Mouse (Mus musculus): ENCODE measurements at regions not wholly inside any gene's neighbourhood (a gene's known extent, or its start where the extent isn't known, plus 50 kb on each side); places are given as distances from the start of the nearest gene placed in this dataset.
A peak's percentile ranks its signal among the peaks of the same experiment; 100 is the strongest.

DNA sequence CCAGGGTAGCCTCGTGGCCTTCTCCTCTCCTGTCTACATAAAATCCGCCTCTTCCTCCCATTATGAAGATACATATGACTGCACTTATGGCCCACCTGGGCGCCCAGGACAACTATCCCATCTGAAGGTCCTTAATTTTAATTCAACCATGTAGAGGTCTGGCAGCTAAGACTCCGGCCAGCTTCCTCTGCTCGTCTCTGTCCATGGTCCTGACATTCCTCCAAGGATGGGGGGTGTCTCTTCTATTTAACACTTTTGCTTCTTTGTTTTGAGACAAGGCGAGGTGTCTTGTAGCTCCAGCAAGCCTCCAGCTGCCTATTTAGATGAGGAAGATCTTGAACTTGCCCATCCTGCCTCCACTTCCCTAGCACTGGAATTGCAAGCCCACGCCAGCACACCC lies 83.0 kb upstream of the Unc5b start:
- no peak overlapping the region for H3K9ac ChIP-seq
- no peak overlapping the region for H3K27ac ChIP-seq
- no peaks in the 10 kb centered on the region for H3K9me3 ChIP-seq
- peaks cover 4% of the 10 kb centered on the region; the same call in 1 of the 2 replicates for H3K27me3 ChIP-seq (replicated peaks)
- WGBS, result 31% methylated on average over 7 of the region's 7 CpGs
- ATAC-seq (ENCODE audit: low FRiP score, low read depth), result no peak
- H3K36me3 ChIP-seq, result no peaks in the 10 kb centered on the region
- no peak overlapping the region for H3K4me2 ChIP-seq (replicated peaks)
- no peak overlapping the region for H3K4me3 ChIP-seq
- H3K4me1 ChIP-seq, result peaks cover 8% of the 10 kb centered on the region; the same call in 1 of the 2 replicates

DNA sequence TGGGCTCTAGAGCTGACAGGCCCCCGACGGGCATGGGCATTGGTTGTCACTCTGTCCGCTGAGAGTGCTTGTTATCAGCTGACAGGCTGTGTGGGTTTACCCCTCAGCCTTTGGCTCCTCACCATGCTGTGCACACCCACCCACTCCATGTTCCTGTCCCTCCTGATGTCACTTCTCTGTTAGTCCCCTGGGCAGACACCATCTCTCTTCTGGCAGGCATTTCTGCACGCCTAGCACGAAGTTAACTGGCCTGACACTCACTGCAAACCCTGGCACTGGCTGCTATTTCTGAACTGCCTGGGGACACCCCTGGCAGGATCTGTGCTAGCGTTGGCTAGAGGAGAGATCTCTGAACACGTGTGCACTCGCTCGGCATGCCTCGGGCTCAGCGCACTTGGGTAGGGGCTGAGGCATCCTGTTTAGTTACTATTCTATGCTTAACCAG lies 82.1 kb upstream of the Unc5b start:
- Histone ChIP-seq H3K27ac (no peak overlapping the region), H3K9me3 (no peaks in the 10 kb centered on the region), H3K4me3 (no peak overlapping the region), H3K27me3 (replicated peaks) (peaks cover 4% of the 10 kb centered on the region; the same call in 1 of the 2 replicates), H3K4me2 (replicated peaks) (no peak overlapping the region), H3K9ac (no peak overlapping the region), H3K4me1 (peaks cover 8% of the 10 kb centered on the region; the same call in 1 of the 2 replicates), H3K36me3 (no peaks in the 10 kb centered on the region)
- ATAC-seq (ENCODE audit: low FRiP score, low read depth), result no peak
- WGBS, result 89% methylated on average over 11 of the region's 11 CpGs

DNA sequence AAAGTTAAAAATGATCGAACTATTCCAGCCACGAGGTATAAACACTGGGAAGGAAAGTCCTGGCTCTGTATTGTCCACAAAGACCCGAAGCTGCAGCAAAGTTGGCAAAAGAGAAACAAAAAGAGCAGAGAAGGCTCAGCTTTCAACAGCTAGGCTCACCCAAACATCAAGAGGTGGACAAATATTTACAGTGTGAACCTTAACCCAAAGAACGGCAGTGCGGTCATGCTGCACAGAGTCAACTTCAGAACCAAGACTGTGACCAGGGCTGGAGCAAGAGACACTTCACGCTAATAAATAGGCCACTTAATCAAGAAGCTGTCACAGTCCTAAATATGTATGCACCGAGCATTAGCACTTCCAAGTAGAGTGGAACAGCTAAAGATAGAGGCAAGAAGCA lies 73.0 kb upstream of the Unc5b start:
- H3K27me3 ChIP-seq (replicated peaks), result no peaks in the 10 kb centered on the region
- H3K36me3 ChIP-seq, result no peaks in the 10 kb centered on the region
- H3K9ac ChIP-seq, result no peak overlapping the region
- no peaks in the 10 kb centered on the region for H3K4me1 ChIP-seq
- no peak overlapping the region for H3K27ac ChIP-seq
- WGBS, result 76% methylated on average over 7 of the region's 7 CpGs
- H3K9me3 ChIP-seq, result no peaks in the 10 kb centered on the region
- no peak for ATAC-seq (ENCODE audit: low FRiP score, low read depth)
- no peak overlapping the region for H3K4me3 ChIP-seq
- no peak overlapping the region for H3K4me2 ChIP-seq (replicated peaks)

DNA sequence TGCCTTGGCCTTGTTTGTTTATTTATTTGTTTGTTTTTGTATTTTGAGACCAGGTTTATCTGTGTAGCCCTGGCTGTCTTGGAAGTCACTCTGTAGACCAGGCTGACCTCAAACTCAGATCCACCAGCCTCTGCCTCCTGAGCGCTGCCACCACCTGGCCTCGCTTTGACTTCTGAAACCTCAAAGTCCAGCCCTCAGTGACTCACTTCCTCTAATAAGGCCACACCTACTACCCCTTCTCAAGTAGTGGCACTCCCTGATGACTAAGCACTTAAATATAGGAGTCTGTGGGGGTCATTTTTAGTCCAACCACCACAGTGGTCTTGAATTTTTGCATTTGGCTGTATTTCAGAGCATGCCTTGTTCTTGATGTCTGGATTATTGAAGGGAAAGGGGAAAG lies 69.6 kb upstream of the Unc5b start:
- Histone ChIP-seq H3K27ac (no peak overlapping the region), H3K36me3 (no peaks in the 10 kb centered on the region), H3K27me3 (replicated peaks) (no peaks in the 10 kb centered on the region), H3K4me3 (no peak overlapping the region), H3K9me3 (no peaks in the 10 kb centered on the region), H3K4me1 (no peaks in the 10 kb centered on the region), H3K4me2 (replicated peaks) (no peak overlapping the region), H3K9ac (no peak overlapping the region)
- WGBS, result 90% methylated on average over 2 of the region's 2 CpGs
- ATAC-seq (ENCODE audit: low FRiP score, low read depth), result no peak

DNA sequence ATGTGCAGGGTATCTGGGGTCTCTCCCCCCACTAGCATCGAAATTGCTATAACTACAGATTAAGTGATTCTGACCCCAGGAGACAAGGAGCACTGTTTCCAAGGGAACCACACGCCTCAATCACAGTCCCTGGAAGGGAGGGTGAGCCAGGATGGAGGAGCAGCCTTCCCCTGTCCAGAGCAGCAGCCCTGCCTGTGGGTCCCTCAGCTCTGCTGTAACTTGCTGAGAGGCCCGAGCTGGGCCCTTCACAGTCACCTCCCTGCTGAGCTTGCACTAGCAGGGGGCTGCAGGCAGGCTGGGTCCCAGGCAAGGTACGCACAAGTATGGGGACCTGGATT lies 62.4 kb upstream of the Unc5b start:
- H3K4me2 ChIP-seq (replicated peaks), result peak overlapping the region; percentile 28
- H3K4me3 ChIP-seq, result no peak overlapping the region
- no peak overlapping the region for H3K27ac ChIP-seq
- no peak overlapping the region for H3K9ac ChIP-seq
- peak; percentile 72 for ATAC-seq (ENCODE audit: low FRiP score, low read depth)
- H3K4me1 ChIP-seq, result peaks cover 12% of the 10 kb centered on the region
- 33% methylated on average over 4 of the region's 4 CpGs for WGBS
- H3K36me3 ChIP-seq, result no peaks in the 10 kb centered on the region
- H3K27me3 ChIP-seq (replicated peaks), result no peaks in the 10 kb centered on the region
- no peaks in the 10 kb centered on the region for H3K9me3 ChIP-seq

DNA sequence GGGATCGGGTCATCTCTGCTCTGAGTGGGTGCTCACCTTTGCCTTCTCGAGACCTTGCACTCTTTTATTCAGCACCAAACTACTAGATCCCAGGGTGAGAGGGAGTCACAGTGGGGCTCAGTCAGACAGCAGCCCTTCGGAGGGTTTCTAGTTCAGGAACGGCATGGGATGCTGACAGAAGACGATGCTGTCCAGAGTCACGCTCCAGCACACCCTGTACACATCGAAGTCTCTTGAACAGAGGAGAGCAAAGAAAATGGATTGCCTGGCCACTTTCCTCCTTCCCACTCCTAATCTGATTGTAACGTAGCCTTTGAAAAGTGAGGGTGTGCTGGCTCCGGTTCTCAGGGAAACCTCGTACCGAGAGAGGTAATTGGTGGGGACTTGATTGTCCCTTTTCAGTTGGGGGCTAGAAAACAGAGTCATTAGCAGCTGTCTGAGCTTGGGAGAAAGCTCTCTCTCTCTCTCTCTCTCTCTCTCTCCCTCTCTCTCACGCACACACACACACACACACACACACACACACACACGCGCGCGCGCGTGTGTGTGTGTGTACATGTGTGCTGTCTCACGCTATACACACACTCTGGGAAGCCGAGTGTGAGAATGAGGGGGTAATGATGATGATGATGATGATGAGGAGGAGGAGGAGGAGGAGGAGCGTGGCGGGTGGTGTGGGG lies 61.9 kb upstream of the Unc5b start:
- no peak overlapping the region for H3K9ac ChIP-seq
- WGBS, result 51% methylated on average over 21 of the region's 22 CpGs
- no peak overlapping the region for H3K4me3 ChIP-seq
- no peak overlapping the region for H3K27ac ChIP-seq
- peak overlapping the region; percentile 28 for H3K4me2 ChIP-seq (replicated peaks)
- ATAC-seq (ENCODE audit: low FRiP score, low read depth), result peak; percentile 34; the same call in 1 of the 2 replicates
- H3K4me1 ChIP-seq, result peaks cover 12% of the 10 kb centered on the region
- H3K27me3 ChIP-seq (replicated peaks), result no peaks in the 10 kb centered on the region
- H3K9me3 ChIP-seq, result no peaks in the 10 kb centered on the region
- H3K36me3 ChIP-seq, result no peaks in the 10 kb centered on the region

DNA sequence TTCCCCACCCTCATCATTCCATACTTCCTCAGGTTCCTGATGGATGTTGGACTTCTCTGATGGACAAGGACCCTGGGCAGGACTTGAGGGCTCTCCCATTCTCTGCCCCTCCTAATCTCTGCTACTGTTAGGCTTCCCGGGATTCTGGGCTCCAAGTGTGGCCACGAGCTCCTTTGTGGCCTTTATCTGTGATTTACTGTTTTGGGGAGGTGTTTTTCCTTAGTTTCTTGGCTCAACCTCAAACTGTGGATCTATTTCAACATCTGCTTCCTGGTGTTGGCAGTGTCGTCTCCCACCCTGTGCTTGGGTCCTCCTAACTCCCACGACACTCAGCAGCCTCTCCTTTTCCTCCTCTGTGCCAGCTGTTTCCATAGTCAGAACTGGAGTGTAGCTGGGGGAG lies 61.3 kb upstream of the Unc5b start:
- H3K4me2 ChIP-seq (replicated peaks), result no peak overlapping the region
- no peak for ATAC-seq (ENCODE audit: low FRiP score, low read depth)
- no peak overlapping the region for H3K4me3 ChIP-seq
- H3K9me3 ChIP-seq, result no peaks in the 10 kb centered on the region
- WGBS, result 48% methylated on average over 4 of the region's 4 CpGs
- no peak overlapping the region for H3K27ac ChIP-seq
- peaks cover 12% of the 10 kb centered on the region for H3K4me1 ChIP-seq
- no peaks in the 10 kb centered on the region for H3K27me3 ChIP-seq (replicated peaks)
- no peak overlapping the region for H3K9ac ChIP-seq
- H3K36me3 ChIP-seq, result no peaks in the 10 kb centered on the region

DNA sequence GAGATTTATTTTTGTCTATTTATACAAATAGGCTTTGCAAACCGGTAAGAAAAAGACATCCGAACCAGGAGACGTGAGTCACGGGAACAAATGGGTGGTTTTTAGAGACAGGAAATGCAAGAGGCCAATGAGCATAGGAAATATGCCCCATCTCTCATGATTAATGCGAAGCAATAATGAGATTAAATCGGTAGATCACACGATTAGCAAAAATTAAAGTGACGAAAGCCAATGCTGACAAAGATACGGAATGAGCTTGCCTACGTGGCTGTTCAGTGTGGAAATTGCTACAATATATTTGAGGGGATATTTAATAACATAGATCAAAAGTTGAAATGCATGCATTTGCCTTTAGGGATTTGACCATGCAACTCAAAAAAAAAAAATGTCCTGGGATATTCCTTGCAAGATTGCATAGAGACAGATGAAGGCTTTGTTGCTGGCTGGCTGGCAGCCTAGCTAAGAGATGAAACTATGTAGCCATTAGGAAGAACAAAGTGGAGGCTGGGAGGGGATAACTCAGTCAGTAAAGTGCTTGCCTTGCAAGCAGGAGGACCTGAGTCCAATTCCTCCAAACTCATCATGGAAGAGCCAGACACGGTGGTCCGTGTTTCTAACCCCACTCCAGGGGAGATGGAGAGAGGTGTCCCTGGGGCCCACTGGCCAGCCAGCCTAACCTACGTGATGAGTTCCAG lies 60.2 kb upstream of the Unc5b start:
- H3K4me3 ChIP-seq, result no peak overlapping the region

DNA sequence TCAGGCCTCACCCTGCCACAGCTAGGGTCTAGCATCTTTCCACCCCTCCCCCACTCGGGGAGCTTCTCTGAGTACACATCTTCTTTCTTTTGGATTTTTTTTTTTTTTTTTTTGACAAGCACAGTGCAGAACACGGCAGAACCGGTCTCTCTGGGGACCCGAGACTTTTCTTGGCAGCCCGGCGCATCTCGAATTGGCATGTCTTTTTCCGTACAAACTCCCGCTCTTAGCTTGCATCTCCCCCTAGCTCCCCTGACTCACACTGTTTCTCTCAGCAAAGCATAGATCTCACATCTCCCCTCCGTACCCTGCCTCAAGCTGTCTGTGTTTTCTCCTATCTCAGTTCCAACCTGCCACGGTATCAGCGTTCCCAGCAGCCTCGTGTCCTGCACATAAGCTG lies 58.4 kb upstream of the Unc5b start:
- Histone ChIP-seq H3K27ac (no peak overlapping the region), H3K27me3 (replicated peaks) (no peaks in the 10 kb centered on the region), H3K9me3 (no peaks in the 10 kb centered on the region), H3K4me1 (peaks cover 28% of the 10 kb centered on the region), H3K4me3 (no peak overlapping the region), H3K9ac (no peak overlapping the region), H3K36me3 (no peaks in the 10 kb centered on the region), H3K4me2 (replicated peaks) (no peak overlapping the region)
- ATAC-seq (ENCODE audit: low FRiP score, low read depth), result no peak
- 85% methylated on average over 13 of the region's 13 CpGs for WGBS

More for the DNA sequence above, 60.2 kb upstream of the Unc5b start:
- Histone ChIP-seq H3K36me3 (no peaks in the 10 kb centered on the region), H3K27ac (no peak overlapping the region), H3K9ac (no peak overlapping the region), H3K4me2 (replicated peaks) (no peak overlapping the region), H3K27me3 (replicated peaks) (no peaks in the 10 kb centered on the region), H3K9me3 (no peaks in the 10 kb centered on the region), H3K4me1 (peaks cover 13% of the 10 kb centered on the region)
- 87% methylated on average over 13 of the region's 13 CpGs for WGBS
- no peak for ATAC-seq (ENCODE audit: low FRiP score, low read depth)

DNA sequence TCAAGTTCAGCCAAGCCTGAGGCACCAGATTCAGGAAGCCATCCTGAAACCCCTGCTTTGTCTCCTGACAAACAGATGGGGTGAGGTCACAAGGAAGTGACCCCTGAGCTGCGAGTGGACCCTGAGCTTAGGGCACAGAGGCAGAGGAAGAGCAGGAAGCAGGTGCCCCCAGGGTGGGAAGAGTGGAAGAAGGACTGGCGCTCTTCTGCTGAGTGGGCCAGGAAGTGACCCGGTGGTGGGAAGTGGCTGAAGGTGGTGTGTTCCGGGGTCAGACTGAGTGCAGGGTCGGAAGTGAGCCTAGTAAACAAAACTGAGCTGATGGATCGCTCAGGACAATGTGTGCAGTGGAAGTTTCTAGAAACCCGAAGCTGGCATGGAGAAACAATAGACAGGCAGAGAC lies 57.2 kb upstream of the Unc5b start:
- WGBS, result 74% methylated on average over 7 of the region's 7 CpGs
- Histone ChIP-seq H3K4me1 (peaks cover 24% of the 10 kb centered on the region), H3K4me3 (no peak overlapping the region), H3K9ac (no peak overlapping the region), H3K27me3 (replicated peaks) (no peaks in the 10 kb centered on the region), H3K27ac (no peak overlapping the region), H3K4me2 (replicated peaks) (no peak overlapping the region), H3K36me3 (no peaks in the 10 kb centered on the region), H3K9me3 (no peaks in the 10 kb centered on the region)
- no peak for ATAC-seq (ENCODE audit: low FRiP score, low read depth)

DNA sequence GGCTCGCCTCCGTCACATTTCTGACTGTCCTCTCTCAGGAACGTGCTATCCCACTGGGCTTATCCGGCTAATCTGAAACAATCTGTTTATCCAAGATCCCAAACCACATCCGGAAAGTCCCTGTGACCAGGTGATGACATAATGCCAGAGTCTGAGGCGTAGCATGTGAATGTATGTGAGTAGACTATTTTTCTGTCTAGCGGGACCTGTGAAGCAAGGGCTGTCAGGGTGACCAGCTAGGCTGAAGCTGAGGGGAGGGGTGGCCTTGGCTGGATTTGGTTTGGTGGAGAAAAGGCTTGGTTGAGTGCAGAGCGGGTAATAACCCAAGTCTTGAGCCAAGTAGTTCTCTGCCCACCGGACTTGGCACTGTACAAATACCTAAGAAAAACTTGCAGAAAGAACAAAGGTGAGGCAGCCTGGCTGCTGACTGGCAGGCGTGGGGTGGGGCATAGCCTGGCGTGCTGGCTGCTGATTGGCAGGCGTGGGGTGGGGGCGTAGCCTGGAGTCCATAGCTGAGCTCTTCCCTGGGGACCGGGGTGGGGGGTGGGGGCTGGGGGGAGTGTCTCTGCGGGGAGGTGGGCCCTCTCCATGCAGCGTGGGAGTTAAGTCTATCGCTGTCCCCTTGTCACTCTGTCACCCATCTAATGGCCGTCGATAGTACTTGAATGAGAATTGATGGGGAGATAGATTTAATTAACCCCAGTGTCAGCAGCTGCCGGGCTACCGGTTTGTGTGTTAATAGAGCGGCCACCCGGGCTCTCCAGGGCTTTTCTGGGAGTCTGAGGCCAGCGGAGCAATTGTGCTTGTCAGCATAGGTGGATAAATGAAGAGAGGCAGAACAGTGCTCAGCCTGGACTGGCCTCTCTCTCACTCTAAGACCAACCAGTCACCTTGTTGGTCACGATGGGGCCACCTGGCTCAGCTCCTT lies 54.2 kb upstream of the Unc5b start:
- H3K27ac ChIP-seq, result peak overlapping the region; percentile 10; the same call in 1 of the 2 replicates
- no peaks in the 10 kb centered on the region for H3K36me3 ChIP-seq
- H3K4me2 ChIP-seq (replicated peaks), result peak overlapping the region; percentile 51
- no peaks in the 10 kb centered on the region for H3K9me3 ChIP-seq
- WGBS, result 32% methylated on average over 25 of the region's 25 CpGs
- no peaks in the 10 kb centered on the region for H3K27me3 ChIP-seq (replicated peaks)
- ATAC-seq (ENCODE audit: low FRiP score, low read depth), result peak; percentile 82
- H3K4me3 ChIP-seq, result no peak overlapping the region
- H3K9ac ChIP-seq, result no peak overlapping the region
- H3K4me1 ChIP-seq, result peaks cover 16% of the 10 kb centered on the region

DNA sequence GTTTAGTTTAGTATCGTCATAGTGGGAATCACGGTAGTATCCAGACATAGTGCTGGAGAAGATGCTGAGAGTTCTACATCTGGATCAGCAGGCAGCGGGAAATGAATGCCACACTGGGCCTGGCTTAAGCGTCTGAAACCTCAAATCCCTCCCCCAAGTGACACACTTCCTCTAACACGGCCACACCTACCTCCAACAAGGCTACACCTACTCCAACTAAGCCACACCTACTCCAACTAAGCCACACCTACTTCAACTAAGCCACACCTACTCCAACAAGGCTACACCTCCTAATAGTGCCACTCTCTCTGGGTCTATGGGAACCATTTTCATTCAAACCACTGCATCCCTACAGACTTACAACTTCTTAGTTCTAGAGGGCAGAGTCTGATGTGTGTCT lies 53.4 kb upstream of the Unc5b start:
- H3K9me3 ChIP-seq, result no peaks in the 10 kb centered on the region
- peaks cover 16% of the 10 kb centered on the region for H3K4me1 ChIP-seq
- no peak overlapping the region for H3K4me2 ChIP-seq (replicated peaks)
- no peaks in the 10 kb centered on the region for H3K27me3 ChIP-seq (replicated peaks)
- 0 out of 2 replicates have a peak, but pooled peaks have one; percentile 29 for ATAC-seq (ENCODE audit: low FRiP score, low read depth)
- WGBS, result 93% methylated on average over 5 of the region's 5 CpGs
- no peak overlapping the region for H3K27ac ChIP-seq
- H3K9ac ChIP-seq, result no peak overlapping the region
- H3K4me3 ChIP-seq, result no peak overlapping the region
- no peaks in the 10 kb centered on the region for H3K36me3 ChIP-seq

All from neural tube, embryonic 12.5 days (tissue).